11 mouse cellular contexts compared by ENCODE assay signal in genomic region chr5:100424252-100424651, GRCm38 (mm10). TPM values are rescaled to one million over a fixed set of nuclear protein-coding genes. Genes with fewer than 3 reads are reported as not detected.
DNase-seq lines count a peak whose midpoint lies in the region; ATAC-seq and TF ChIP-seq lines count a peak whose summit lies in the region.
"Had no signal": no experiment of that assay in that cellular context is flagged by ENCODE, and none has a peak within 500 bp of the region (broad histone marks: within the 10 kb centered on the region; RNA-seq: fewer than 3 reads in every experiment).

No protein-coding gene starts in this region.

- H3K4me1 ChIP-seq in heart, postnatal 0 days (ENCODE audit: control insufficient read depth, insufficient read depth) = peaks cover 23% of the 10 kb centered on the region
- H3K4me1 ChIP-seq in ES-E14 (ENCODE audit: control insufficient read depth in 2 of 2, insufficient read depth in 2 of 2, low read length in 2 of 2, poor library complexity in 1 of 2) = peaks cover 1 to 11% of the 10 kb centered on the region in 2 experiments; a peak in 2 of 4 replicates
- peaks cover 48% of the 10 kb centered on the region for H3K4me1 ChIP-seq in forebrain, embryonic 16.5 days (replicated peaks; ENCODE audit: control insufficient read depth, insufficient read depth, low read length)
- H3K4me1 ChIP-seq in limb, embryonic 15.5 days = peaks cover 41% of the 10 kb centered on the region

- 67% methylated on average over 3 of the region's 3 CpGs for WGBS in heart, postnatal 0 days
- WGBS in forebrain, embryonic 16.5 days = 79% methylated on average over 3 of the region's 3 CpGs
- WGBS in limb, embryonic 15.5 days = 78% methylated on average over 3 of the region's 3 CpGs

- no peak overlapping the region; the same call in 1 of the 2 replicates for H3K27ac ChIP-seq in heart, postnatal 0 days (ENCODE audit: low read depth)
- H3K27ac ChIP-seq in ES-E14 (ENCODE audit: insufficient read depth, low read depth, low read length, poor library complexity, severe bottlenecking) = no peak overlapping the region
- no peak overlapping the region for H3K27ac ChIP-seq in forebrain, embryonic 16.5 days (ENCODE audit: low read length)
- H3K27ac ChIP-seq in limb, embryonic 15.5 days = 0 out of 2 replicates have a peak overlapping the region, but pooled peaks have one; percentile 7

- in situ Hi-C loops in ES-E14 (cut with MboI; ENCODE audit: low sequenced_read_pairs in 2 of 2, unreplicated experiment in 2 of 2) = no loop called here

- no peak overlapping the region for H3K4me3 ChIP-seq in heart, postnatal 0 days (ENCODE audit: low read depth, low read length)
- peak overlapping the region; percentile 7 to 16; a peak in 1 of 4 replicates for H3K4me3 ChIP-seq in ES-E14 (ENCODE audit: insufficient read depth in 1 of 2, low read depth in 1 of 2, low read length in 2 of 2, poor library complexity in 1 of 2, severe bottlenecking in 1 of 2)
- H3K4me3 ChIP-seq in forebrain, embryonic 16.5 days (replicated peaks; ENCODE audit: low read length) = no peak overlapping the region
- H3K4me3 ChIP-seq in limb, embryonic 15.5 days = no peak overlapping the region

- no peak for DNase-seq in heart, postnatal 0 days (ENCODE audit: low spot score)
- DNase-seq in heart, adult 8-10 months (ENCODE audit: low spot score) = no peak
- DNase-seq in ES-E14 (ENCODE audit: low read depth, low spot score) = no peak
- no peak for DNase-seq in right cerebral cortex, adult 18-20 months
- DNase-seq in spleen, postnatal 10 days (ENCODE audit: low spot score in 2 of 2) = no peak
- no peak for DNase-seq in spleen, postnatal 4 days (ENCODE audit: low spot score in 2 of 2)
- DNase-seq: adrenal gland, postnatal 25 days; lung, postnatal 14 days; thymus, postnatal 14 days had no signal

- peaks cover 73% of the 10 kb centered on the region for H3K36me3 ChIP-seq in heart, postnatal 0 days (replicated peaks; ENCODE audit: control insufficient read depth, insufficient read depth, low read length)
- peaks cover 69% of the 10 kb centered on the region for H3K36me3 ChIP-seq in ES-E14 (ENCODE audit: control insufficient read depth, insufficient read depth, low read length, poor library complexity, severe bottlenecking)
- H3K36me3 ChIP-seq in forebrain, embryonic 16.5 days (ENCODE audit: control insufficient read depth, insufficient read depth) = peaks cover 33% of the 10 kb centered on the region
- H3K36me3 ChIP-seq in limb, embryonic 15.5 days = peaks cover 79% of the 10 kb centered on the region

- TF ChIP-seq CTCF in heart, postnatal 0 days (IDR thresholded peaks at IDR 0.05; ENCODE audit: low read depth) = no peak

- no peak for TF ChIP-seq EP300 in heart, postnatal 0 days (IDR thresholded peaks at IDR 0.05; ENCODE audit: low read depth)

- H3K9me3 ChIP-seq in heart, postnatal 0 days (replicated peaks; ENCODE audit: control insufficient read depth, low read length) = no peaks in the 10 kb centered on the region
- no peaks in the 10 kb centered on the region for H3K9me3 ChIP-seq in ES-E14 (ENCODE audit: control insufficient read depth, insufficient read depth, low read depth, low read length)
- no peaks in the 10 kb centered on the region for H3K9me3 ChIP-seq in forebrain, embryonic 16.5 days (ENCODE audit: control insufficient read depth, low read length)
- H3K9me3 ChIP-seq in limb, embryonic 15.5 days = no peaks in the 10 kb centered on the region

- H3K9ac ChIP-seq in heart, postnatal 0 days (replicated peaks; ENCODE audit: low read depth, low read length) = peak overlapping the region; percentile 40; the same call in 1 of the 2 replicates
- no peak overlapping the region for H3K9ac ChIP-seq in ES-E14 (ENCODE audit: insufficient read depth, low read depth, low read length, poor library complexity, severe bottlenecking)
- no peak overlapping the region for H3K9ac ChIP-seq in forebrain, embryonic 16.5 days (replicated peaks; ENCODE audit: low read depth, low read length)
- no peak overlapping the region for H3K9ac ChIP-seq in limb, embryonic 15.5 days

- H3K4me2 ChIP-seq in heart, postnatal 0 days (ENCODE audit: low read depth, low read length) = no peak overlapping the region
- peak overlapping the region; percentile 16; the same call in 1 of the 2 replicates for H3K4me2 ChIP-seq in forebrain, embryonic 16.5 days (ENCODE audit: low read length)
- no peak overlapping the region for H3K4me2 ChIP-seq in limb, embryonic 15.5 days

- no peaks in the 10 kb centered on the region for H3K27me3 ChIP-seq in heart, postnatal 0 days (ENCODE audit: control insufficient read depth, insufficient read depth, low read length)
- no peaks in the 10 kb centered on the region for H3K27me3 ChIP-seq in forebrain, embryonic 16.5 days (replicated peaks; ENCODE audit: control insufficient read depth, insufficient read depth, low read length)
- no peaks in the 10 kb centered on the region for H3K27me3 ChIP-seq in limb, embryonic 15.5 days

- ATAC-seq in heart, postnatal 0 days (ENCODE audit: insufficient read depth, low read depth) = no peak
- ATAC-seq in forebrain, embryonic 16.5 days = no peak
- ATAC-seq in limb, embryonic 15.5 days (ENCODE audit: insufficient number of reproducible peaks, low FRiP score, low TSS enrichment, low read depth) = no peak

TF ChIP-seq in ES-E14, 5 proteins besides CTCF, POLR2A, EP300 and RAD21:
- TF ChIP-seq ZNF384 (IDR thresholded peaks at IDR 0.05; ENCODE audit: low read depth, low read length) = no peak
- TF ChIP-seq HCFC1 (IDR thresholded peaks at IDR 0.05; ENCODE audit: borderline replicate concordance, insufficient read depth, low read length) = no peak
- TF ChIP-seq ZC3H11A (IDR thresholded peaks at IDR 0.05; ENCODE audit: borderline replicate concordance, low read depth, low read length) = no peak
- no peak for TF ChIP-seq CHD2 (IDR thresholded peaks at IDR 0.05; ENCODE audit: low read depth, low read length)

RNA-seq across cellular contexts. Expression of gene Sec31a, which starts 8.2 kb away (rescaled TPM):
- total RNA-seq in heart, postnatal 0 days (2014; rRNA removed; ENCODE audit: low replicate concordance) = 246 and 258 TPM in 2 replicates
- polyA plus RNA-seq in heart, postnatal 0 days (2015; fragmentation: Nextera tagmentation; extraction: Ambion mirVana) = 101 and 102 TPM in 2 replicates
- 100 to 1,000 TPM in 3 of 4 experiments, 10 to 100 TPM in 1; 97.9 to 108 (median 104) TPM for total RNA-seq in heart, adult 8-10 months (2022)
- 72.7 and 94.5 TPM in 2 replicates for total RNA-seq in ES-E14 (2012; rRNA removed)
- 91.0 and 92.3 TPM in 2 replicates for polyA plus RNA-seq in forebrain, embryonic 16.5 days (2015; fragmentation: Nextera tagmentation; extraction: Ambion mirVana)
- polyA plus RNA-seq in limb, embryonic 15.5 days (2015; fragmentation: Nextera tagmentation; extraction: Ambion mirVana) = 266 TPM in 2 replicates

Comparison
In these comparisons a context has a peak if more than half of its experiments do, and no peak if none do; other contexts are left out.
1. H3K4me3 ChIP-seq: peak in ES-E14 (2 of 2); none in heart, postnatal 0 days (single experiment), forebrain, embryonic 16.5 days (single experiment) and limb, embryonic 15.5 days (single experiment).